Mouse (Mus musculus): ENCODE measurements around the gene Ank3. TPM values are rescaled to one million over a fixed set of nuclear protein-coding genes. Genes with fewer than 3 reads are reported as not detected.
A peak's percentile ranks its signal among the peaks of the same experiment; 100 is the strongest.

Ank3 gene
- polyA plus RNA-seq, 1 experiment from 2014 or later: 7.1 TPM

GRCm38 (mm10) chr10:69546643-69547042 lies 148.1 kb downstream of the Ank3 start:
- Histone ChIP-seq H3K27ac (ENCODE audit: low read depth) (no peak overlapping the region), H3K9ac (replicated peaks) (no peak overlapping the region), H3K9me3 (ENCODE audit: low read length) (no peaks in the 10 kb centered on the region), H3K4me3 (ENCODE audit: low read depth, low read length) (no peak overlapping the region), H3K27me3 (ENCODE audit: insufficient read depth, low read length) (no peaks in the 10 kb centered on the region), H3K36me3 (replicated peaks; ENCODE audit: insufficient read depth, low read length) (no peaks in the 10 kb centered on the region), H3K4me1 (ENCODE audit: insufficient read depth) (no peaks in the 10 kb centered on the region), H3K4me2 (ENCODE audit: low read depth, low read length) (no peak overlapping the region)
- TF ChIP-seq CTCF (IDR thresholded peaks at IDR 0.05; ENCODE audit: low read depth): no peak
- DNase-seq: no peak
- no peak for ATAC-seq
- 72% methylated on average over 6 of the region's 6 CpGs for WGBS (ENCODE audit: insufficient replicate concordance)

GRCm38 (mm10) chr10:69548771-69549170 lies 150.2 kb downstream of the Ank3 start:
- no peaks in the 10 kb centered on the region for H3K27me3 ChIP-seq (ENCODE audit: insufficient read depth, low read length)
- 53% methylated on average over 3 of the region's 3 CpGs for WGBS (ENCODE audit: insufficient replicate concordance)
- no peaks in the 10 kb centered on the region for H3K36me3 ChIP-seq (replicated peaks; ENCODE audit: insufficient read depth, low read length)
- H3K4me3 ChIP-seq (ENCODE audit: low read depth, low read length): no peak overlapping the region
- H3K4me2 ChIP-seq (ENCODE audit: low read depth, low read length): no peak overlapping the region
- H3K9ac ChIP-seq (replicated peaks): no peak overlapping the region
- TF ChIP-seq EP300 (IDR thresholded peaks at IDR 0.05; ENCODE audit: low read depth) (no peak), CTCF (IDR thresholded peaks at IDR 0.05; ENCODE audit: low read depth) (no peak)
- DNase-seq (no peak), ATAC-seq (peak; percentile 76)
- H3K27ac ChIP-seq (ENCODE audit: low read depth): no peak overlapping the region
- no peaks in the 10 kb centered on the region for H3K4me1 ChIP-seq (ENCODE audit: insufficient read depth)
- H3K9me3 ChIP-seq (ENCODE audit: low read length): no peaks in the 10 kb centered on the region

- Histone ChIP-seq H3K9me3 (ENCODE audit: low read length) (no peaks in the 10 kb centered on the region), H3K27me3 (ENCODE audit: insufficient read depth, low read length) (no peaks in the 10 kb centered on the region), H3K9ac (replicated peaks) (no peak overlapping the region), H3K36me3 (replicated peaks; ENCODE audit: insufficient read depth, low read length) (no peaks in the 10 kb centered on the region), H3K4me1 (ENCODE audit: insufficient read depth) (no peaks in the 10 kb centered on the region), H3K4me2 (ENCODE audit: low read depth, low read length) (no peak overlapping the region), H3K4me3 (ENCODE audit: low read depth, low read length) (no peak overlapping the region), H3K27ac (ENCODE audit: low read depth) (no peak overlapping the region)
- 76% methylated on average over 4 of the region's 4 CpGs for WGBS (ENCODE audit: insufficient replicate concordance)
- TF ChIP-seq CTCF (IDR thresholded peaks at IDR 0.05; ENCODE audit: low read depth) (no peak), EP300 (IDR thresholded peaks at IDR 0.05; ENCODE audit: low read depth) (no peak)
- no peak for DNase-seq
- peak; percentile 38; the same call in 1 of the 2 replicates for ATAC-seq
These were observed 150.6 kb downstream of the Ank3 start for GRCm38 (mm10) chr10:69549221-69549620.

GRCm38 (mm10) chr10:69550824-69551223 lies 152.3 kb downstream of the Ank3 start:
- Histone ChIP-seq H3K27me3 (ENCODE audit: insufficient read depth, low read length) (no peaks in the 10 kb centered on the region), H3K9me3 (ENCODE audit: low read length) (no peaks in the 10 kb centered on the region), H3K4me2 (ENCODE audit: low read depth, low read length) (no peak overlapping the region), H3K4me1 (ENCODE audit: insufficient read depth) (no peaks in the 10 kb centered on the region), H3K27ac (ENCODE audit: low read depth) (no peak overlapping the region), H3K4me3 (ENCODE audit: low read depth, low read length) (no peak overlapping the region), H3K9ac (replicated peaks) (no peak overlapping the region), H3K36me3 (replicated peaks; ENCODE audit: insufficient read depth, low read length) (no peaks in the 10 kb centered on the region)
- TF ChIP-seq CTCF (IDR thresholded peaks at IDR 0.05; ENCODE audit: low read depth) (no peak), EP300 (IDR thresholded peaks at IDR 0.05; ENCODE audit: low read depth) (no peak)
- ATAC-seq: no peak
- WGBS (ENCODE audit: insufficient replicate concordance): 59% methylated on average over 4 of the region's 4 CpGs
- DNase-seq: no peak

GRCm38 (mm10) chr10:69553091-69553490 lies 154.5 kb downstream of the Ank3 start:
- H3K27ac ChIP-seq (ENCODE audit: low read depth): no peak overlapping the region
- H3K4me3 ChIP-seq (ENCODE audit: low read depth, low read length): no peak overlapping the region
- 32% methylated on average over 1 of the region's 1 CpGs for WGBS (ENCODE audit: insufficient replicate concordance)
- no peak overlapping the region for H3K4me2 ChIP-seq (ENCODE audit: low read depth, low read length)
- TF ChIP-seq EP300 (IDR thresholded peaks at IDR 0.05; ENCODE audit: low read depth): no peak
- no peak for TF ChIP-seq CTCF (IDR thresholded peaks at IDR 0.05; ENCODE audit: low read depth)
- H3K27me3 ChIP-seq (ENCODE audit: insufficient read depth, low read length): no peaks in the 10 kb centered on the region
- no peaks in the 10 kb centered on the region for H3K36me3 ChIP-seq (replicated peaks; ENCODE audit: insufficient read depth, low read length)
- H3K4me1 ChIP-seq (ENCODE audit: insufficient read depth): no peaks in the 10 kb centered on the region
- no peak overlapping the region for H3K9ac ChIP-seq (replicated peaks)
- no peak for ATAC-seq
- no peak for DNase-seq
- H3K9me3 ChIP-seq (ENCODE audit: low read length): no peaks in the 10 kb centered on the region

GRCm38 (mm10) chr10:69555592-69555991 lies 157.0 kb downstream of the Ank3 start:
- Histone ChIP-seq H3K4me2 (ENCODE audit: low read depth, low read length) (no peak overlapping the region), H3K9me3 (ENCODE audit: low read length) (no peaks in the 10 kb centered on the region), H3K9ac (replicated peaks) (no peak overlapping the region), H3K4me3 (ENCODE audit: low read depth, low read length) (no peak overlapping the region), H3K36me3 (replicated peaks; ENCODE audit: insufficient read depth, low read length) (no peaks in the 10 kb centered on the region), H3K27ac (ENCODE audit: low read depth) (no peak overlapping the region), H3K4me1 (ENCODE audit: insufficient read depth) (no peaks in the 10 kb centered on the region), H3K27me3 (ENCODE audit: insufficient read depth, low read length) (no peaks in the 10 kb centered on the region)
- ATAC-seq (no peak), DNase-seq (no peak)
- 74% methylated on average over 4 of the region's 4 CpGs for WGBS (ENCODE audit: insufficient replicate concordance)
- no peak for TF ChIP-seq CTCF (IDR thresholded peaks at IDR 0.05; ENCODE audit: low read depth)
- no peak for TF ChIP-seq EP300 (IDR thresholded peaks at IDR 0.05; ENCODE audit: low read depth)

GRCm38 (mm10) chr10:69556278-69556677 lies 157.7 kb downstream of the Ank3 start:
- H3K9ac ChIP-seq (replicated peaks): no peak overlapping the region
- ATAC-seq: no peak
- H3K9me3 ChIP-seq (ENCODE audit: low read length): no peaks in the 10 kb centered on the region
- no peak overlapping the region for H3K4me2 ChIP-seq (ENCODE audit: low read depth, low read length)
- no peaks in the 10 kb centered on the region for H3K4me1 ChIP-seq (ENCODE audit: insufficient read depth)
- H3K27me3 ChIP-seq (ENCODE audit: insufficient read depth, low read length): no peaks in the 10 kb centered on the region
- H3K27ac ChIP-seq (ENCODE audit: low read depth): no peak overlapping the region
- TF ChIP-seq CTCF (IDR thresholded peaks at IDR 0.05; ENCODE audit: low read depth) (peak; percentile 58), EP300 (IDR thresholded peaks at IDR 0.05; ENCODE audit: low read depth) (no peak)
- H3K36me3 ChIP-seq (replicated peaks; ENCODE audit: insufficient read depth, low read length): no peaks in the 10 kb centered on the region
- DNase-seq: peak; percentile 43
- H3K4me3 ChIP-seq (ENCODE audit: low read depth, low read length): no peak overlapping the region
- 23% methylated on average over 13 of the region's 13 CpGs for WGBS (ENCODE audit: insufficient replicate concordance)

All from liver, postnatal 0 days (tissue).